Mouse (Mus musculus) embryonic fibroblast, embryonic 13.5 days (primary cell): ENCODE measurements at regions not wholly inside any gene's neighbourhood (a gene's known extent, or its start where the extent isn't known, plus 50 kb on each side); places are given as distances from the start of the nearest gene placed in this dataset.

ENCODE experiments used
- CTCF ChIP-seq: IDR thresholded peaks from 2 replicates; pipeline ENCODE4 v1.5.1; 2011; ENCODE audit warnings: mild to moderate bottlenecking, control low read depth, low read length, moderate library complexity, borderline replicate concordance; ENCODE audit not compliant: insufficient read depth
- POLR2A ChIP-seq: IDR thresholded peaks from 2 replicates; pipeline ENCODE4 v1.6.1; 2011; ENCODE audit warnings: low read depth, mild to moderate bottlenecking, control low read depth, low read length, moderate library complexity

- no peak for TF ChIP-seq CTCF
- TF ChIP-seq POLR2A = no peak
These were observed 111.9 kb upstream of the Lrig1 start for GRCm38 (mm10) chr6:94811846-94812245.
